Mouse (Mus musculus) megakaryocyte-erythroid progenitor cell, adult 5-6 weeks (primary cell): ENCODE measurements around the gene Rarg. TPM values are rescaled to one million over a fixed set of nuclear protein-coding genes. Genes with fewer than 3 reads are reported as not detected.

Experiments
- ATAC-seq: replicated peaks from 2 replicates; pipeline ENCODE4 v1.8.0; 2016; ENCODE audit warnings: mild to moderate bottlenecking, inconsistent platforms; ENCODE audit not compliant: severe bottlenecking, poor library complexity, low FRiP score, low TSS enrichment
- total RNA-seq, 2 experiments: library from RNA; stranded (forward) in 1 of 2; stranded (reverse) in 1 of 2; fragments of 200-1000, 215-1000 nt in 1 of 2; fragments of >200 nt in 1 of 2; fragmentation: Nextera tagmentation in 1 of 2; gene quantifications; 2 replicates each; pipeline ENCODE4 v1.2.3; 2014 to 2017

Rarg gene
- 0.61 and 1.8 TPM in 2 replicates for total RNA-seq (2014; fragmentation: Nextera tagmentation)
- 1.6 and 6.7 TPM in 2 replicates for total RNA-seq (2017)

GRCm38 (mm10) chr15:102257202-102258075, at the start of gene Rarg:
Rarg (minus strand) TSS chr15:102257517.
- ATAC-seq, result 0 out of 2 replicates have a peak, but pooled peaks have one; percentile 8

DNA sequence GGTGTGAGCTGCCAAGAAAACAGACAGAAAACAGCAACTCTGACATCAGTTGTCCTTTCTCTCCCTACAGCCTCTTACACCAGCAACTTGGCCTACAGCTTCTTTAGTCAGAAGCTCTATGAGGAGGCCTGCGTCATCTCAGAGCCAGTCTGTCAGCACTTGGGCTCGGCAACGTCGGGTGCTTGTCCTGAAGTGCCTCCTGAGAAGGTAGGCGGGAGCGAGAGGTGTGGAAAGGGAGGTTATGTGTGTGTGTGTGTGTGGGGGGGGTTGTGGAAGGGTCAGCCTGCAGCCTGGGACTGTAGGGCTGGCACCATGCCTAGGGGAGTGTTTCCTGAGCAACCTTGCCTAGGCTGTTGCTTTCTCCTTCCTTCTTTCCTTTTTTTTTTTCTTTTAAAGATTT, 45.2 kb upstream of the Rarg start:
- no peak for ATAC-seq

DNA sequence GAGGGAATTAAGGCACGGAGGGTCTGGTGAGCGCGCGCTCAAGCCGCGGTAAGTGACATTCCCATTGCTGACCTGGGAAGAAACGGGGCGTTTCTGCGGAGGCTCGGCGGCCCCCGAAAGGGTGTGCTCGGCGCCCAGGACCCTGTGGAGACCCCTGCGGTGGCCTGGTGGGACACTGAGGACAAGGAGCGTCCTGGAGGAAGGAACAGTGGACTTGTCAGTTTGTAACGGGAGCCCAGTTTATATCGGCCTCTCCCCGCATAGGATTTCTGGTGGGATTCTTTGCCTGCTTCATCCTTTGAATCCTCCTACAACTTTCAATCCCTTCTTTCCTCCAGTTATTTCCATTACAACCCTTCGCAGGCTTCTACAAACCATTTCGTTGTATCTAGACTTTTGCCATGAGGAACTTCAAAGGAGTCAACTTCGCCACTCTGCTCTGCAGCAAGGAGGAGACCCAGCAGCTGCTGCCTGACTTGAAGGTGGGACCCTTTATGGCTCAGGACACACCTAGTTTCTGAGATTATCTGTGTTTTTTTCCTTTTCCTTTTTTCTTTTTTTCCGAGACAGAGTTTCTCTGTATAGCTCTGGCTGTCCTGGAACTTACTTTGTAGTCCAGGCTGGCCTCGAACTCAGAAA, 39.2 kb upstream of the Rarg start:
- ATAC-seq, result no peak

DNA sequence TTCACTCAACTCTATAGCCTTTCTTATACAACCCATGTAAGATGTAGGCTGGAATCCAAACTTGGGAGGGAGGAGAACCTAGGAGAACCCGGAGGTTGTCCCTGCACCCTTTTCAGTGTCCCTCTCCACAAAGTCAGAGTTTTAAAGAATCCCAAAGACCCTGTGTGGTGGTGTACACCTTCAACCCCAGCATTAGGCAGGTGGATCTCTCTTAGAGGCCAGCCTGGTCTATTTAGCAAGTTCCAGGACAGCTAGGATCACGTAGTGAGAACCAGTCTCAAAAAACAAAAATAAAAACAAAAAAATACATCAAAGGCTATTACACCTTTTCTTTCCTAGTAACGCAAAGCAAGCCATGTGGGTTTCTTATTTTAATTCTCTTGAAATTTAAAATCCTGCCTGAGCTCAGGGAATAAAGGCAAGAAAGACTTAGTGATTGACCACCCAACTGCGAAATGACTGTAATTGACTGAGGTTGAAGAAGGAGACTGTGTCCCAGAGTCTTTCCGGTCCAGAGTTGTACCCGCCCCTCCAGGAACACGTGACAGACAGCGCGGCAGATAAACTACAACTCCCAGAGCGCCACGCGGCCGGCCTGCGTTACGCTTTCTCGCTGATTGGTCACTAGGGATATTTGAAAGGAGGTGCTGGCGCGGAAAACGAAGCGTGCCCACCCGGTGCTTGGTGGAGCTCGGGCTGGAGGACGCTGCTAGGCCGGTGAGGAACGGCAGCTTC, 38.5 kb upstream of the Rarg start, which contains the start of gene Espl1:
Gene Espl1 (plus strand): TSS at position 634 of the 735 bp plus-strand sequence.
- peak; percentile 100 for ATAC-seq

GRCm38 (mm10) chr15:102287395-102287794, 30.1 kb upstream of the Rarg start:
- no peak for ATAC-seq

DNA sequence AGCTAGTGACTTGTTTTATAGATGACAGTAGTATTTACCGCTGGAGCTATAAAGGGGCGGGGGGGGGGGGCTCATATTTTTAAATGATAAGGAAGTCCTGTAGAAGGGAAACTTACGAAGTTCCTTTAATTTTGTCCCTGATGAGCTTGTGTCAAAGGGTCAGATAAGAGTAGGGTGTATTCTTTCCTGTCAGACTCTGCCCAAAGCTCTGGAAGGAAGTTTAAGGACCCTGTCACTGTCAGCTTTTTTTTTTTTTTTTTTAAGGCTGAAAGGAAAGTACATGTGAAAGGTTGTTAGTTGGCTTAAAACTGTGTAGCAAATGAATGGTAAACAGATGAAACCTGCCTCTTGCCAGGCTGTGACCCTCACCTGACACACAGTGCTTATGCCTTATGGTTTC, 26.3 kb upstream of the Rarg start:
- no peak for ATAC-seq

GRCm38 (mm10) chr15:102282463-102283292, 25.4 kb upstream of the Rarg start:
- 0 out of 2 replicates have a peak, but pooled peaks have one; percentile 16 for ATAC-seq

DNA sequence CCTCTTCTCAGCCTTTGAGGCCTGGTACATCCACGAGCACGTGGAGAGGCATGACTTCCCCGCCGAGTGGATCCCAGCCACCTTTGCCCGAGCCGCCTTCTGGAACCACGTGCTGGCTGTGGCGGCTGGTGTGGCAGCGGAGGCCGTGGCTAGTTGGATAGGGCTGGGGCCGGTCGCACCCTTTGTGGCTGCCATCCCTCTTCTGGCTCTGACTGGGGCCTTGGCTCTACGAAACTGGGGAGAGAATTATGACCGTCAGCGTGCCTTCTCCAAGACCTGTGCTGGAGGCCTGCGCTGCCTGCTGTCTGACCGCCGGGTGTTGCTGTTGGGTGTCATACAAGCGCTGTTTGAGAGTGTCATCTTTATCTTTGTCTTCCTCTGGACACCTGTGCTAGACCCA, 23.3 kb upstream of the Rarg start:
- no peak for ATAC-seq

DNA sequence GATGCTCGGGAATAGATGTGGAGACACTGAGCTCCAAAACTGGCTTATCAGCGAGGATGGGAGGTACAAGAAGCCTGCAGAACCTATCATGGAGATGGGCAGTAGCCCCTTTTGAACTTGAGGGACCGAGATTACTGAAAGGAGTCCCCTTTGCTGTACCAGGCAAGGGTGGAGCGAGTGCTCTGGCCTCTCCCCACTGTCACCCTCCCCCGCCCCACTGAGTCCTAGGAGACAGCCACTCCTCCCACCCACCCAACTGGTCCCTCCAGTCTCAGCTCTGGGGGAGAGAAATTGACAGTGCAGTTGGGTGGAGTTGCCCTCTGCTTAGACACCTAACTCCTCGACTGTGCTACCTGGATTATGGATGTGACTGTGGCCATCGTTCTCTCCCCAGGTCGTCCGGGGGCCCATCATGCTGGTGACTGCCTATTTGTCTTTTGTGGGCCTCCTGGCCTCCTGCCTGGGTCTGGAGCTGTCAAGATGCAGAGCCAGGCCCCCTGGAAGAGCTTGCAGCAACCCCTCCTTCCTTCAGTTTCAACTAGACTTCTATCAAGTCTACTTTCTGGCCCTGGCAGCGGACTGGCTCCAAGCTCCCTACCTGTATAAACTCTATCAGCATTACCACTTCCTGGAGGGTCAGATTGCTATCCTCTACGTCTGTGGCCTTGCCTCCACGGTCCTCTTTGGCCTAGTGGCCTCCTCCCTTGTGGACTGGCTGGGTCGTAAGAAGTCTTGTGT, 22.6 kb upstream of the Rarg start:
- ATAC-seq, result peak; percentile 11; the same call in 1 of the 2 replicates

- ATAC-seq, result peak; percentile 88
Observed at GRCm38 (mm10) chr15:102279092-102279782, 21.9 kb upstream of the Rarg start, which contains the start of gene Mfsd5. Mfsd5 (plus strand) TSS chr15:102279454.

GRCm38 (mm10) chr15:102278726-102279091, 21.4 kb upstream of the Rarg start:
- no peak for ATAC-seq

DNA sequence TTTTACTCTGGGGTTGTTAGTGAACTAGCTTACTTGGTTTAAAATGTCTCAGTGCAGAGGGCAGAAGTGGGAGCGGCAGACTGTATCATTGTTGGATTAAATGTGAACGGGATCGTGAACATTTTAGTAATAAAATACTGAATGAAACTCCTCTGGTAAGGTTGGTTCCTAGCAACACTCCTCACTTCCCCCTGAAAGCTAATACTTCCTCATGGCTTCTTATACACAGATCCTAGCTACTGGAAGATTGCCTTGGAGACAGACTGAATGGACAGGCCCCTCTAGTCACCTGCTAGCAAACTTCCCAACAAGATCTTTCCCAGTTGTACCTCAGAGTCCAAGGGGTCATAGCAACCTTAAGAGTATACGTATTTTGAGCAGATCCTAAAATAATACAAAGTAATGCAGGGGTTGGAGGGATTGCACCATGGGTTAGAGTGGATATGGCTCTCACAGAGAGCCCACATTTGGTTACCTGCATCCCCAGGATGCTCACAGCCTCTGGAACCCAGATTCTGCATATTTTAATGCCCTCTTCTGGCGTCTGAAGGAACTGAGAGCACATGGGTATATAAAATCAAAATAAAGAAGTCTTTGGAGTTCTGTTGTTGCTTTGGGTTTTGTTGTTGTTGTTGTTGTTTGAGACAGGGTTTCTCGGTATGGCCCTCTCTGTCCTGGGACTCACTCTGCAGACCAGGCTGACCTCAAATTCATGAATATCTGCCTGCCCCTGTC, 16.8 kb upstream of the Rarg start:
- ATAC-seq, result no peak

DNA sequence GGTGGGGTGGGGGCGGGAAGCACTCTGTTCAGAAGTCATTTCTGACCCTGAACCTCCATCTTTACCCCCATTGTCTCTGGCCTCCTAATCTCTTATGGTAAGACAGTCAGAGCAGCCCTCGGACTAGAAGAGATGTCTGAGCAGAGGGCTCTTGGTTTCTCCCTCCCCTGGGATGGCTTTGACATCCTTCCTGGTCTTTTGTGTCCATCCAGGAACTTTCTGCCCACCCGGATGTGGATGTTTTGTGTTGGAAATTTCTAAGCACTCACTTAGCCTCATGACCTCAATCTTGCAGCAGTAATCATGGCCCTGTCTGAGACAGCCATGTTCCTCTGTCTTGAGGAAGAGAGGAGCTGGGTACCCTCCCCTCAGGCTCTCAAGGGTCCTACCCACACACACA, 14.1 kb upstream of the Rarg start:
- ATAC-seq, result no peak

- no peak for ATAC-seq
Observed at GRCm38 (mm10) chr15:102270274-102270960, 13.1 kb upstream of the Rarg start, which contains the start of gene Gm9918. Gm9918 (plus strand) TSS chr15:102270563.

GRCm38 (mm10) chr15:102265548-102265947, 8.2 kb upstream of the Rarg start:
- ATAC-seq, result 0 out of 2 replicates have a peak, but pooled peaks have one; percentile 54

DNA sequence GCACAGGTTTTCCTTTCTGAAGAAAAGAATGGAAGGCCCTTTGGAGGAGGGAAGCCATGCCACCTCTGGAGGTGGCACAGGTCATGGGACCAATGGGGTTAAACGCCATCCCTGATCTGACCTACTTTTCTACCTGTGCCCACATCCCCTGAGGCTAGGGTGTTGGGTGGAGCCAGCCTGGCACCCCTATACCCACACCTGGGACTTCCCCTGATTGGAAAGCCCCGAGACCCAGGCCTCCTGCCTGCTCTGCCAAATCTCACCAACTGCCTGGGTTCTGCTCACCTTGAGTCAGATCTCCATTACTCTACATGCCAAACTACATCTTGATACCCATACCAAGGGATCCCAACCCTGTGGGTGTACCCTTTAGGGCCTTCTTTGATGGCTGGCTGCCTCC, 5.7 kb upstream of the Rarg start:
- ATAC-seq, result no peak

GRCm38 (mm10) chr15:102262582-102262981, 5.3 kb upstream of the Rarg start:
- ATAC-seq, result no peak
